Mouse (Mus musculus) brain, adult 2 months (tissue): ENCODE data around the gene Ciita.

ENCODE experiments used
- DNase-seq: peaks from one replicate; pipeline ENCODE4 v3.0.0; 2011; ENCODE audit warnings: low read depth, low spot score

Gene Ciita

GRCm38 (mm10) chr16:10471950-10472349 lies 7.9 kb upstream of the Ciita start:
- DNase-seq, result no peak

GRCm38 (mm10) chr16:10474956-10475355 lies 4.9 kb upstream of the Ciita start:
- no peak for DNase-seq

GRCm38 (mm10) chr16:10475919-10476318 lies 3.9 kb upstream of the Ciita start:
- DNase-seq, result no peak

GRCm38 (mm10) chr16:10482343-10482742 lies 2.5 kb downstream of the Ciita start:
- no peak for DNase-seq

GRCm38 (mm10) chr16:10486993-10487392 lies 7.1 kb downstream of the Ciita start:
- DNase-seq, result no peak

- no peak for DNase-seq
Observed at GRCm38 (mm10) chr16:10487895-10488493, 8.1 kb downstream of the Ciita start.

GRCm38 (mm10) chr16:10488769-10489481 lies 9.1 kb downstream of the Ciita start:
- DNase-seq, result no peak

GRCm38 (mm10) chr16:10489483-10489882 lies 9.6 kb downstream of the Ciita start:
- DNase-seq, result no peak

- DNase-seq, result no peak
Observed at GRCm38 (mm10) chr16:10489904-10490457, 10.1 kb downstream of the Ciita start.

GRCm38 (mm10) chr16:10490503-10491150 lies 10.8 kb downstream of the Ciita start:
- no peak for DNase-seq

- no peak for DNase-seq
Observed at GRCm38 (mm10) chr16:10491716-10492115, 11.9 kb downstream of the Ciita start.

- no peak for DNase-seq
Observed at GRCm38 (mm10) chr16:10492587-10492986, 12.7 kb downstream of the Ciita start.

GRCm38 (mm10) chr16:10495824-10496298 lies 16.0 kb downstream of the Ciita start:
- DNase-seq, result no peak

- no peak for DNase-seq
Observed at GRCm38 (mm10) chr16:10498096-10498602, 18.3 kb downstream of the Ciita start.

- DNase-seq, result no peak
Observed at GRCm38 (mm10) chr16:10499122-10499521, 19.3 kb downstream of the Ciita start.

GRCm38 (mm10) chr16:10501865-10502264 lies 22.0 kb downstream of the Ciita start:
- DNase-seq, result no peak

GRCm38 (mm10) chr16:10503058-10503457 lies 23.2 kb downstream of the Ciita start:
- no peak for DNase-seq

GRCm38 (mm10) chr16:10507445-10507844 lies 27.6 kb downstream of the Ciita start:
- DNase-seq, result no peak

- DNase-seq, result no peak
Observed at GRCm38 (mm10) chr16:10508691-10509090, 28.8 kb downstream of the Ciita start.

- DNase-seq, result peak; percentile 91
Observed at GRCm38 (mm10) chr16:10510477-10511133, 30.7 kb downstream of the Ciita start.

- peak; percentile 43 for DNase-seq
Observed at GRCm38 (mm10) chr16:10511134-10511520, 31.3 kb downstream of the Ciita start.
